In the genomic region with DNA sequence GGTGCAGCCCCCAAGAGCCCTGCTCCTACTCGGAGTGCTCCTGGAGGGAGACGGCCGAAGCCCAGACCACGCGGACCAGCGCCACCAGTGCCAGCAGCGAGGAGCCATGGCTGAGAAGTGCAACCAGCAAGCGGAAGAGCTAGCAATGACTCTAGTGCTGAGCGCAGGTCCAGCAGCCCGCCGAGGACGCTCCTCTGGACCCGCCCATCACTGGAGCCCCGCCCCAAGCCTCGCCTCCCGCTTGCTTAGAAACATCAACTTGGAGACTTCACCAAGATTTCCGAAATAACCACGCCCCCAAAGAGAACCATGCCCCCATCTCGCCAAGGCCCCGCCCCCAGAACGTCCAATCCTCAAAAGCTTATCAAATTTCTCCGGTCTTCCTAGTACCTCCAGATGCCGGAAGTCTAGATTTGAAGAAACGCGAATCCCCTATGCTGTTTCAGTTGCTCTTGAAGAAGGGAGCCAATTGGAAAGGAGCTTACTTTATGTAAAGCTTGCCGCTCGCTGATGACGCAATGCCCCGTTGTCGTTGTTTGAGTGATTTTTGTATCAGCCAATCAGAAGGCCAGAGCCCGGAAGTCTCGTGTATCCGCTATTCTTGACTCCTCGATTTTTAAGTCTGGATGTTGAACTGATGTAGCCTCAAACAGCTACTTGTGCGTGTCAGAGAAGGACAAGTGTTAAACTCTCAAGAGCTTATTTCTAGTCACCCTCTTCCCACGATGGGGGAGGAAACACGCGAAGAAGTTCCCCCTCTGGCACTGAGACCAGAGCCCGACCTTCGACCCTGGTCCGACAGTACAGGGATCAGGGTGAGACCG, we compare ENCODE assay signal across 8 mouse cellular contexts. TPM values are rescaled to one million over a fixed set of nuclear protein-coding genes. Genes with fewer than 3 reads are reported as not detected.
DNase-seq lines count a peak whose midpoint lies in the region; ATAC-seq lines count a peak whose summit lies in the region.

Fdxr (minus strand) TSS at position 271 of the 824 bp plus-strand sequence.

- H3K9me3 ChIP-seq in lung, embryonic 16.5 days (ENCODE audit: control insufficient read depth, low read length), result no peaks in the 10 kb centered on the region

- no peaks in the 10 kb centered on the region for H3K36me3 ChIP-seq in lung, embryonic 16.5 days (ENCODE audit: control insufficient read depth, insufficient read depth, low read length)

- peak within 1 kb of the TSS; percentile 95 for H3K4me2 ChIP-seq in lung, embryonic 16.5 days (ENCODE audit: low read depth, low read length)

- peak within 1 kb of the TSS; percentile 80 for H3K27ac ChIP-seq in lung, embryonic 16.5 days (ENCODE audit: low read length)

- peaks cover 10% of the 10 kb centered on the region for H3K4me1 ChIP-seq in lung, embryonic 16.5 days (replicated peaks; ENCODE audit: control insufficient read depth, insufficient read depth, low read length)

- H3K4me3 ChIP-seq in lung, embryonic 16.5 days (ENCODE audit: low read length), result peak within 1 kb of the TSS; percentile 71

- under 1% methylated on average over 42 of the region's 42 CpGs for WGBS in lung, embryonic 16.5 days

- DNase-seq in MEL-GATA-1-ER (ENCODE audit: extremely low read depth, low read depth), result peak; percentile 100
- peak; percentile 95 for DNase-seq in cerebellum, adult 8-10 months
- DNase-seq in forelimb bud, embryonic 11.5 days (ENCODE audit: low read depth, low spot score), result peak; percentile 99
- DNase-seq in layer of hippocampus, adult 9-10 months (ENCODE audit: low spot score), result peak; percentile 100
- DNase-seq in ovary, postnatal 10 days (ENCODE audit: low spot score), result peak; percentile 86
- peak; percentile 98 for DNase-seq in thymus, postnatal 10 days (ENCODE audit: low spot score in 2 of 2)

- H3K9ac ChIP-seq in lung, embryonic 16.5 days (ENCODE audit: low read length), result peak within 1 kb of the TSS; percentile 88

- peak; percentile 90 to 92 for ATAC-seq in hematopoietic stem cell, adult 5-6 weeks (replicated peaks in 1 of 2; ENCODE audit: insufficient read depth in 1 of 2, low FRiP score in 2 of 2, low TSS enrichment in 1 of 2, low read depth in 1 of 2, poor library complexity in 2 of 2, severe bottlenecking in 2 of 2)
- peak; percentile 97 for ATAC-seq in lung, embryonic 16.5 days (ENCODE audit: low read depth)

- H3K27me3 ChIP-seq in lung, embryonic 16.5 days (ENCODE audit: control insufficient read depth, insufficient read depth, low read depth, low read length), result no peaks in the 10 kb centered on the region

RNA-seq across cellular contexts. Expression of gene Fdxr, which starts in this region (rescaled TPM):
- total RNA-seq in hematopoietic stem cell, adult 5-6 weeks (2017), result 19.9 and 22.6 TPM in 2 replicates
- 14.1 and 14.2 TPM in 2 replicates for polyA plus RNA-seq in lung, embryonic 16.5 days (2015; fragmentation: Nextera tagmentation; extraction: Ambion mirVana)

Comparison
In these comparisons a context has a peak if more than half of its experiments do, and no peak if none do; other contexts are left out.
1. Peak in every context shown above with its lines: DNase-seq, ATAC-seq, H3K4me3 ChIP-seq and H3K27ac ChIP-seq.